Mouse (Mus musculus): Measurements from ENCODE around the gene Itpkc. TPM values are rescaled to one million over a fixed set of nuclear protein-coding genes. Genes with fewer than 3 reads are reported as not detected.

Gene Itpkc
- polyA plus RNA-seq, 1 experiment from 2014 or later = 10.7 TPM

- peaks cover 17% of the 10 kb centered on the region for H3K4me1 ChIP-seq
- H3K9ac ChIP-seq = peak overlapping the region; percentile 56
- peak; percentile 39; the same call in 1 of the 2 replicates for ATAC-seq (ENCODE audit: low FRiP score)
- 2% methylated on average over 6 of the region's 6 CpGs for WGBS
- H3K4me3 ChIP-seq = peak overlapping the region; percentile 49
- no peaks in the 10 kb centered on the region for H3K9me3 ChIP-seq (replicated peaks)
- H3K36me3 ChIP-seq = peaks cover 11% of the 10 kb centered on the region; the same call in 1 of the 2 replicates
- peak overlapping the region; percentile 56 for H3K4me2 ChIP-seq (replicated peaks)
- no peaks in the 10 kb centered on the region for H3K27me3 ChIP-seq
- H3K27ac ChIP-seq = peak overlapping the region; percentile 86
These were observed 4.8 kb upstream of the Itpkc start for GRCm38 (mm10) chr7:27233300-27233699.

GRCm38 (mm10) chr7:27232781-27233281, 4.4 kb upstream of the Itpkc start, which contains the start of gene Coq8b:
Gene Coq8b (plus strand): TSS chr7:27233023.
- peaks cover 17% of the 10 kb centered on the region for H3K4me1 ChIP-seq

GRCm38 (mm10) chr7:27231693-27232331, 3.4 kb upstream of the Itpkc start:
- Histone ChIP-seq H3K4me1 (peaks cover 26% of the 10 kb centered on the region), H3K9me3 (replicated peaks) (no peaks in the 10 kb centered on the region), H3K36me3 (0 out of 2 replicates have a peak, but pooled peaks cover 4% of the 10 kb centered on the region), H3K4me3 (no peak overlapping the region), H3K27me3 (no peaks in the 10 kb centered on the region), H3K4me2 (replicated peaks) (no peak overlapping the region), H3K9ac (no peak overlapping the region), H3K27ac (peak overlapping the region; percentile 86; the same call in 1 of the 2 replicates)
- no peak for ATAC-seq (ENCODE audit: low FRiP score)
- WGBS = 84% methylated on average over 7 of the region's 7 CpGs

More at GRCm38 (mm10) chr7:27232781-27233281, 4.4 kb upstream of the Itpkc start, which contains the start of gene Coq8b:
- WGBS = under 1% methylated on average over 25 of the region's 25 CpGs
- Histone ChIP-seq H3K9ac (peak within 1 kb of the TSS; percentile 59), H3K4me3 (peak within 1 kb of the TSS; percentile 49), H3K4me2 (replicated peaks) (peak within 1 kb of the TSS; percentile 56), H3K36me3 (peaks cover 10% of the 10 kb centered on the region; the same call in 1 of the 2 replicates), H3K27me3 (no peaks in the 10 kb centered on the region), H3K27ac (peak within 1 kb of the TSS; percentile 86), H3K9me3 (replicated peaks) (no peaks in the 10 kb centered on the region)
- ATAC-seq (ENCODE audit: low FRiP score) = peak; percentile 94

DNA sequence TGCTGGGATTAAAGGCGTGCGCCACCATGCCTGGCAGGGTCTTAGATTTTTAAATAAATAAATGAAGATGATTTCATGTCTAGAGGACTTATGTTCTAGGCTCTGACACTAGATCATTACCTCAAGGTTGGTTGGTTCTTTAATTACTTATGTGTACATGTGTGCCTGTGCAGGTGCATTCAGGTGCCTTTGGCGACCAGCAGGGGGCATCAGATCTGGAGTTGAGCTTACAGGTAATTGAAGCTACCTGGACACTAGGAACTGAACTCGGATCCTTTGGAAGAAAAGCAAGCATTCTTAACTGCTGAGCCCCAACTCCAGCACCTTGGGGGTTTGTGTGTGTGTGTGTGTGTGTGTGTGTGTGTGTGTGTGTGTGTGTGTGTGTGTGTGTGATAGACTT, 2.3 kb upstream of the Itpkc start:
- no peak overlapping the region for H3K27ac ChIP-seq
- ATAC-seq (ENCODE audit: low FRiP score) = no peak
- H3K36me3 ChIP-seq = no peaks in the 10 kb centered on the region
- 74% methylated on average over 4 of the region's 4 CpGs for WGBS
- no peaks in the 10 kb centered on the region for H3K9me3 ChIP-seq (replicated peaks)
- no peaks in the 10 kb centered on the region for H3K27me3 ChIP-seq
- H3K4me3 ChIP-seq = no peak overlapping the region
- H3K4me1 ChIP-seq = peaks cover 36% of the 10 kb centered on the region
- no peak overlapping the region for H3K4me2 ChIP-seq (replicated peaks)
- no peak overlapping the region for H3K9ac ChIP-seq

- Histone ChIP-seq H3K27ac (peak overlapping the region; percentile 89), H3K9ac (peak overlapping the region; percentile 87), H3K9me3 (replicated peaks) (no peaks in the 10 kb centered on the region), H3K4me1 (peaks cover 52% of the 10 kb centered on the region), H3K4me3 (peak overlapping the region; percentile 91), H3K36me3 (no peaks in the 10 kb centered on the region), H3K27me3 (no peaks in the 10 kb centered on the region), H3K4me2 (replicated peaks) (peak overlapping the region; percentile 90)
- no peak for ATAC-seq (ENCODE audit: low FRiP score)
- 15% methylated on average over 6 of the region's 6 CpGs for WGBS
These were observed 404 bp upstream of the Itpkc start for GRCm38 (mm10) chr7:27228865-27229264.

- peak overlapping the region; percentile 89 for H3K27ac ChIP-seq
- 3% methylated on average over 10 of the region's 10 CpGs for WGBS
- peak overlapping the region; percentile 90 for H3K4me2 ChIP-seq (replicated peaks)
- H3K9me3 ChIP-seq (replicated peaks) = no peaks in the 10 kb centered on the region
- peak overlapping the region; percentile 87 for H3K9ac ChIP-seq
- peaks cover 50% of the 10 kb centered on the region for H3K4me1 ChIP-seq
- H3K4me3 ChIP-seq = peak overlapping the region; percentile 91
- no peaks in the 10 kb centered on the region for H3K27me3 ChIP-seq
- peak; percentile 15 for ATAC-seq (ENCODE audit: low FRiP score)
- H3K36me3 ChIP-seq = no peaks in the 10 kb centered on the region
These were observed 785 bp downstream of the Itpkc start for GRCm38 (mm10) chr7:27227676-27228075.

GRCm38 (mm10) chr7:27227276-27227675, 1.2 kb downstream of the Itpkc start:
- ATAC-seq (ENCODE audit: low FRiP score) = no peak
- no peaks in the 10 kb centered on the region for H3K9me3 ChIP-seq (replicated peaks)
- peak overlapping the region; percentile 90 for H3K4me2 ChIP-seq (replicated peaks)
- 31% methylated on average over 9 of the region's 9 CpGs for whole genome bisulfite sequencing
- H3K27me3 ChIP-seq = no peaks in the 10 kb centered on the region
- no peaks in the 10 kb centered on the region for H3K36me3 ChIP-seq
- H3K27ac ChIP-seq = no peak overlapping the region
- peak overlapping the region; percentile 87 for H3K9ac ChIP-seq
- peaks cover 47% of the 10 kb centered on the region for H3K4me1 ChIP-seq
- H3K4me3 ChIP-seq = peak overlapping the region; percentile 91

DNA sequence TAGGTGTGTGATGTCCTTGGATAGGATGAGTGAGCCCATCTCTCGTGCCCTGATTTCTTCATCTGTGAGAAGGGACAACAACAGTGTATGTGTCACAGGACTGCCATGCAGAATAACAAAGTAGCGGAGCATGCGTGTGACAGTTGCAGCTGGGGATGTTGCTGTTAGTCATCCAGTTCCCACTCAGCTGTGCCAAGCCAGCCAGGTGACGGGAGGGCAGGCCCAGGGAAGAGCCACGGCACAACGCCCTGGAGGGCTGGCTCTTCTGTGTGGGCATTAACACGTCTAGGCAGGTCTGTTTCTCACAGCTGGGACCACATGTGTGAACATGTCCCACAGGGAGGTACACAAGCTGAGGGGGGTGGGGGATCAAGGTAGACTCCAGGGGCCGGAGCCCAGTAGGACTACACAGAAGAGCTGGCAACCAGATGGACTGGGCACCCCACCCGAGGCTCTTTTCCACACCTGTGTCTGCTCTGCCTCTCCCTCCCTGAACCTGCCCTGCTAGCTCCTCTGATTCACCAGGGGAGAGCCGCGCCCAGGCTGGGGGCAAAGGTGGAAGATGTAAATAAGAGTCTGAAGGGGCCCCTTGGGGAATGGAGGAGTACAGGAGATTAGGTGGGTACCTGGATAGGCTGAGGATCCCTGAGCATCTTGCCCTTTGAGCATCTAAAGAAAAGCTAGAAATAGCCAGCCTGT, 3.4 kb downstream of the Itpkc start:
- H3K27me3 ChIP-seq = no peaks in the 10 kb centered on the region
- H3K4me1 ChIP-seq = peaks cover 47% of the 10 kb centered on the region
- H3K36me3 ChIP-seq = peaks cover 1% of the 10 kb centered on the region; the same call in 1 of the 2 replicates
- H3K4me2 ChIP-seq (replicated peaks) = peak overlapping the region; percentile 90
- H3K9me3 ChIP-seq (replicated peaks) = no peaks in the 10 kb centered on the region
- ATAC-seq (ENCODE audit: low FRiP score) = no peak
- H3K9ac ChIP-seq = peak overlapping the region; percentile 87
- H3K27ac ChIP-seq = no peak overlapping the region
- H3K4me3 ChIP-seq = 0 out of 2 replicates have a peak overlapping the region, but pooled peaks have one; percentile 2
- WGBS = 81% methylated on average over 11 of the region's 11 CpGs

- 83% methylated on average over 1 of the region's 1 CpGs for WGBS
- Histone ChIP-seq H3K4me2 (replicated peaks) (no peak overlapping the region), H3K9me3 (replicated peaks) (no peaks in the 10 kb centered on the region), H3K36me3 (peaks cover 17% of the 10 kb centered on the region), H3K27ac (no peak overlapping the region), H3K4me1 (peaks cover 41% of the 10 kb centered on the region), H3K4me3 (no peak overlapping the region), H3K9ac (no peak overlapping the region), H3K27me3 (no peaks in the 10 kb centered on the region)
- no peak for ATAC-seq (ENCODE audit: low FRiP score)
These were observed 5.9 kb downstream of the Itpkc start for GRCm38 (mm10) chr7:27222538-27222937.

DNA sequence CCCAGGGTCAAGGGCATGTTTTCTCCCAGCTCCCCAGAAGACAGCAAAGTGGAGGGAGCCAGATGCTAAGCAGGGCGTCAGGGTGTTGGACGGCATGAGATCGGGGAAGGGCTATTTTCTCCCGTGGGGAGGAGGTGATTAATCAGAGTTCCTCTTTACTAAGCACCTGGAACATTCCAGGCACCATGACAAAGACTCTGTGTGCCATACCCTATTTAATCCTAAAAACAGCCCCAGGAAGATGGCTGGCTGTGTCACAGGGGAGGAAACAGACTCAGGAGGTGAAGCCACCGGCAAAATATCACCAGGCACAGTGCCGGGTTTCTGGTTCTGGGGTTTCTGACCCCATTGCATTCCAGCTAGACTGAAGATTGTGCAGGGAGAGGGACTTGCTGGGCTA, 6.5 kb downstream of the Itpkc start:
- Histone ChIP-seq H3K9me3 (replicated peaks) (no peaks in the 10 kb centered on the region), H3K27me3 (no peaks in the 10 kb centered on the region), H3K27ac (no peak overlapping the region), H3K4me1 (peaks cover 35% of the 10 kb centered on the region), H3K36me3 (peaks cover 23% of the 10 kb centered on the region), H3K4me2 (replicated peaks) (no peak overlapping the region), H3K4me3 (no peak overlapping the region), H3K9ac (no peak overlapping the region; the same call in 1 of the 2 replicates)
- no peak for ATAC-seq (ENCODE audit: low FRiP score)
- WGBS = 88% methylated on average over 6 of the region's 6 CpGs

GRCm38 (mm10) chr7:27219937-27220336, 8.5 kb downstream of the Itpkc start:
- 58% methylated on average over 11 of the region's 11 CpGs for WGBS
- H3K4me3 ChIP-seq = no peak overlapping the region
- H3K9ac ChIP-seq = no peak overlapping the region
- H3K36me3 ChIP-seq = peaks cover 27% of the 10 kb centered on the region
- H3K4me1 ChIP-seq = peaks cover 15% of the 10 kb centered on the region
- no peak overlapping the region for H3K4me2 ChIP-seq (replicated peaks)
- no peak for ATAC-seq (ENCODE audit: low FRiP score)
- H3K9me3 ChIP-seq (replicated peaks) = no peaks in the 10 kb centered on the region
- H3K27ac ChIP-seq = no peak overlapping the region
- H3K27me3 ChIP-seq = no peaks in the 10 kb centered on the region

DNA sequence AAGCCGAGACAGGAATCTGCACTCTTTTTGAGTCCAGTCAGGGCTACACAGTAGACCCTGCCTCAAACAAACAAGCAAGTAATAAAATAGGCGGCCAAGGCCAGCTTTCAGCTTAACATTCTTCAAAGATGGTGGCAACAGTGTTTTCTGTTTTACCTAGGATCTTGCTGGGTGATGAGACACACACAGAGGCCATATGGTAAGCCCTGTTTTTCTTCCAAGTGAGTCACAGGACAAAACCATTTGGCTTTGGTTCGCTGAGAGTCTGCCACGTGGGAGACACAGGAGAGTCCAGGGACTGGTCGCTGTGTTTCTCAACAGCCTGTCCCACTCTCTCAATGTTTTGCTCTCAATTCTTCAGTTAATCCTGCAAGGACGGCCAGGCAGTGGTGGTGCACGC, 9.9 kb downstream of the Itpkc start:
- Histone ChIP-seq H3K27ac (no peak overlapping the region), H3K36me3 (peaks cover 37% of the 10 kb centered on the region), H3K27me3 (no peaks in the 10 kb centered on the region), H3K9me3 (replicated peaks) (no peaks in the 10 kb centered on the region), H3K4me1 (peaks cover 2% of the 10 kb centered on the region; the same call in 1 of the 2 replicates), H3K4me2 (replicated peaks) (no peak overlapping the region), H3K9ac (no peak overlapping the region), H3K4me3 (no peak overlapping the region)
- ATAC-seq (ENCODE audit: low FRiP score) = no peak
- 85% methylated on average over 7 of the region's 7 CpGs for WGBS
